Mouse (Mus musculus) CH12.LX (cell line): ENCODE measurements around the gene Ubl3.

Experiments
- MAFK ChIP-seq: IDR thresholded peaks from 2 replicates; pipeline ENCODE4 v1.6.1; 2011; ENCODE audit warnings: low read length, improper control_type of control experiment; ENCODE audit not compliant: insufficient replicate concordance
- SMC3 ChIP-seq: IDR thresholded peaks from 2 replicates; pipeline ENCODE4 v1.6.1; 2011; ENCODE audit warnings: low read depth, low read length, improper control_type of control experiment
- USF2 ChIP-seq: conservative IDR thresholded peaks from 2 replicates; pipeline ENCODE4 v1.6.1; 2011; ENCODE audit warnings: low read depth, low read length, improper control_type of control experiment
- ZNF384 ChIP-seq: IDR thresholded peaks from 2 replicates; pipeline ENCODE4 v1.6.1; 2012; ENCODE audit warnings: low read depth, low read length, improper control_type of control experiment, inconsistent platforms

- TF ChIP-seq USF2 (no peak), ZNF384 (no peak), MAFK (no peak), SMC3 (no peak)
Observed at GRCm38 (mm10) chr5:148463783-148464294, 88.8 kb downstream of the Ubl3 start.
